Mouse (Mus musculus): ENCODE data around the gene Gnaz. TPM values are rescaled to one million over a fixed set of nuclear protein-coding genes. Genes with fewer than 3 reads are reported as not detected.

Gnaz gene
- polyA plus RNA-seq, 1 experiment, result 2.4 TPM

DNA sequence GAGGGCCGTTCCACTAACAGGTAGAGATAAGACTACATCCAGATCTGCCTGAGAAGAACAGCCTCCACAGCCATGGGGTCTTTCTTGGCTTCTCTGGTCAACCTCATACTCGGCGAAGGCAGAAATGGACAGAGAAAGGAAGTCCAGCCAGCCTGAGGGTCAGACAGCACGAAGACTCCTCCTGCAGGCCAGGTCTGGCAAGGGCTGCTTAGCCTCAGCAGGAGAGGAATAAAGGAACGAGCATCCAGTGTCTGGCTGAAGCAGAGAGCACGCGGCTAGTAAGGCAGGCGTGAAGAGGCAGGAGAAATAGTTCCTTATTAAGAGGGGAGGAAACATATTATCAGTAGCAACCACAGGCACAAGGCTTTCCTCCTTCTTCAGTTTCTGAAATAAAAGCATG is 16.2 kb downstream of the Gnaz start:
- TF ChIP-seq POLR2A (IDR thresholded peaks at IDR 0.05; ENCODE audit: control insufficient read depth, low read depth, low read length), result no peak
- 0 out of 2 replicates have a peak, but pooled peaks have one; percentile 5 for TF ChIP-seq CTCF (IDR thresholded peaks at IDR 0.05; ENCODE audit: control insufficient read depth, insufficient read depth, insufficient replicate concordance, low read depth, low read length)
- Histone ChIP-seq H3K4me1 (ENCODE audit: control insufficient read depth, insufficient read depth, low read length) (no peaks in the 10 kb centered on the region), H3K27me3 (ENCODE audit: control insufficient read depth, insufficient read depth, low read length) (no peaks in the 10 kb centered on the region), H3K27ac (ENCODE audit: control insufficient read depth, insufficient read depth, low read depth, low read length) (no peak overlapping the region), H3K4me3 (ENCODE audit: control insufficient read depth, low read depth, low read length) (no peak overlapping the region), H3K36me3 (ENCODE audit: control insufficient read depth, insufficient read depth, low read length) (no peaks in the 10 kb centered on the region)

DNA sequence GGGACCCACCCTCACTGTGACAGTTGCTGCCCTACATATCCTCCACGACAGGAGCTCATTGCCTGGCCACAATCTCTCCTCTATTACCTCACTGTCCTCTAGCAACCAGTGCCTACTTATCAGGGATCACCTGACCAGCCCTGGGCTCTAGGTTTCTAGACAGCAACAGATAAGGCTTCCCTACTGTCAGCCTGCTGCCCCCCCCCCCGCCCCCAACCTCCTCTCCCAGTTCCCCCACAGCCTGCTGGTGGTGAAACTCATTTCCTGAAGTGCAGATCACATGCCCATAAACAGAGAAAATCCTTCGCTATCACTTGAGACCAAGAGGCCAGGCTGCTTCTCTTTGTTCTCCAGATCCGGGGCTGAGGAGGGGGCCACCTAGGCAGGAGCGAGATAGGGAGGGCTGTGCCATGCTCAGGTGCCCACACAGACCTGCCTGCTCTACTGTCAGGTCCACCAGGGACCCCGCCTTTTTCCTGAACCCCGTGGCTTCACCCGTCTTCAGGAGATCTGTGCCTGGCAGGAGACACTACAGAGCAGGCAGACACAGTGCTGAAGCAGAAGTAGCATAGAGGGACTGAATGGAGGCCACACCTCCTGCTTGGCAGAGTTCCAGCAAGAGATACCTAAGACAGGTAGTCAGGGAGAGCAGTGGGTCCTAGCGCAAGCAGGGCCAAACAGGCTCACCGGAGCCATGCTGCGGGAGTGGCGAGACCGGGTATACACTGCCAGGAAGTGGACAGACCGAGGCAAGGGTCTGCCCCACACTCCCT is 20.9 kb downstream of the Gnaz start:
- Histone ChIP-seq H3K36me3 (ENCODE audit: control insufficient read depth, insufficient read depth, low read length) (no peaks in the 10 kb centered on the region), H3K4me3 (ENCODE audit: control insufficient read depth, low read depth, low read length) (no peak overlapping the region; the same call in 1 of the 2 replicates), H3K4me1 (ENCODE audit: control insufficient read depth, insufficient read depth, low read length) (no peaks in the 10 kb centered on the region), H3K27me3 (ENCODE audit: control insufficient read depth, insufficient read depth, low read length) (no peaks in the 10 kb centered on the region), H3K27ac (ENCODE audit: control insufficient read depth, insufficient read depth, low read depth, low read length) (no peak overlapping the region)
- TF ChIP-seq CTCF (IDR thresholded peaks at IDR 0.05; ENCODE audit: control insufficient read depth, insufficient read depth, insufficient replicate concordance, low read depth, low read length) (no peak), POLR2A (IDR thresholded peaks at IDR 0.05; ENCODE audit: control insufficient read depth, low read depth, low read length) (no peak)

DNA sequence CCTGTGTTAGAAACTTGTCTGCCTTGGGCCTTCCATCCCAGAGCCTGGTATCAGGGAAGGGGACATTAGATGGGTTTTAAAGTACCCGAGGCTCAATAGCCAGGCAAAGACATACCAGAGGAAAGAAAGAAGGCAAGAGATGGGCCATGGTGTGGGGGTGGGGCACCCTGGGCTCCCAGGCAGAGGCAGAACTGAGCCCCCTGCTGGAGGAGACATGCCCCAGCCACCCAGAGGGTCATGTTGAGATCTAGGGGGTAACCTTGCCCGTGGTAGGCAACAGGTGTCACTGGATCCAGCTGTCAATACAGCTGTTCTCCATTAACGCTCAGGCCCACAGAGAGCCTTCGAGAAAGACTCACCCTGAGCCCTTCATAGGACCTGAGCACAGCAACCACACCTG is 22.8 kb downstream of the Gnaz start:
- Histone ChIP-seq H3K4me1 (ENCODE audit: control insufficient read depth, insufficient read depth, low read length) (no peaks in the 10 kb centered on the region), H3K36me3 (ENCODE audit: control insufficient read depth, insufficient read depth, low read length) (no peaks in the 10 kb centered on the region), H3K27me3 (ENCODE audit: control insufficient read depth, insufficient read depth, low read length) (no peaks in the 10 kb centered on the region), H3K27ac (ENCODE audit: control insufficient read depth, insufficient read depth, low read depth, low read length) (no peak overlapping the region), H3K4me3 (ENCODE audit: control insufficient read depth, low read depth, low read length) (no peak overlapping the region)
- TF ChIP-seq POLR2A (IDR thresholded peaks at IDR 0.05; ENCODE audit: control insufficient read depth, low read depth, low read length), result no peak
- no peak for TF ChIP-seq CTCF (IDR thresholded peaks at IDR 0.05; ENCODE audit: control insufficient read depth, insufficient read depth, insufficient replicate concordance, low read depth, low read length)

DNA sequence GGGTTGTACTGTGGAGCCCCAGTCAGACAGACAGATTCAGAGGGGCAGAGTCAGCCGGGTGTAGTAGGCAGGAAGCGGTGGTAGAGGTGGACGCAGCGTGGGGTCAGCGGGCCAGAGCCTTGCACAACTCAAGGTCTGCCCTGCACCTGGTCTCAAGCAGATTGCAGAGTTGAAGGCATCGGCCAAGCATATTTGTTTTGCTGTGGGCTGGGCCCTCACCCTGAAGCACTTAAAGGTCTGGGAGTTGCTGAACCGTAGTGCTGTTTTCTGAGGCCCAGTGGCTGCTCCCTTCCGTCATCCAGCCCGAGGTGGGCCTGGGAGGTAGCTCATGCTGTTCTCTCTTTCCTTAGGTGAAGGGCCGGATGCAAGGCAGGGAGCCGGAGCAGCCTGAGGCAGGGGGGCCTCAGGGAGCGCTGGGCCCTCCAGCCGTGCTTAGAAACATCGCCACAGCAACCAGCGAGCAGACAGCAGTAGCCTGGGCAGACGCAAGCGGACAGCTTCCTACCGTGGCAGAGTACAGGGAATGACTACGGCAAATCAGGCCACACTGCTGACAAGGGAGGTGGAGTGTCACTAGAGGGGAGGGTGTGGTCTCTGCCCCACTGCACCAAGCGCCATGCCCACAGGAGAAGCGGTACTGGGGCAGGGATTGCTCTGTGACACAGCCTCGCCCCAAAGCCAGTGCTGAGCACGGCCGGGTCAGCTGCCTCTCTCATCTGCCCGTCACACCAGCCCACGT is 23.8 kb downstream of the Gnaz start:
- Histone ChIP-seq H3K27me3 (ENCODE audit: control insufficient read depth, insufficient read depth, low read length) (no peaks in the 10 kb centered on the region), H3K4me1 (ENCODE audit: control insufficient read depth, insufficient read depth, low read length) (no peaks in the 10 kb centered on the region), H3K27ac (ENCODE audit: control insufficient read depth, insufficient read depth, low read depth, low read length) (no peak overlapping the region), H3K4me3 (ENCODE audit: control insufficient read depth, low read depth, low read length) (no peak overlapping the region), H3K36me3 (ENCODE audit: control insufficient read depth, insufficient read depth, low read length) (no peaks in the 10 kb centered on the region)
- no peak for TF ChIP-seq CTCF (IDR thresholded peaks at IDR 0.05; ENCODE audit: control insufficient read depth, insufficient read depth, insufficient replicate concordance, low read depth, low read length)
- TF ChIP-seq POLR2A (IDR thresholded peaks at IDR 0.05; ENCODE audit: control insufficient read depth, low read depth, low read length), result no peak

DNA sequence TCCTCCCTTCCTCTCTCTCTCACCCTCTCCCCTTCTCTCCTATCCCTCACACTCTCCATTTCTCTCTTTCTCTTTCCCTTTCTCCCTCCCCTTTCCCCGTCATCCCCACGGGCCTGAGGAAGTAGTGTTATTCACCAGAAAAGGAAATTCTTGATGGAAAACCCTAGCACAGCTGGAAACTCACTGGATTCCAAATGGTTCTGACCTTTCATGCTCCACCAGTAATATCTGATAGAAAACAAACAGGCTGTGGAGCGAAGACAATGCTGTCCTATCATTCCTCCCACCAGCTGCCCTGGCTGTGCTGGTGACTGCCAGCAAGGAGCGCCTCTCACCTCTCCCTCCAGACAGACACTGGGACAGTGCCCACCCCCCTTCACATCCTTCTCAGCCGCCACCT is 27.9 kb downstream of the Gnaz start:
- TF ChIP-seq POLR2A (IDR thresholded peaks at IDR 0.05; ENCODE audit: control insufficient read depth, low read depth, low read length), result no peak
- TF ChIP-seq CTCF (IDR thresholded peaks at IDR 0.05; ENCODE audit: control insufficient read depth, insufficient read depth, insufficient replicate concordance, low read depth, low read length), result no peak
- no peaks in the 10 kb centered on the region for H3K36me3 ChIP-seq (ENCODE audit: control insufficient read depth, insufficient read depth, low read length)
- H3K27me3 ChIP-seq (ENCODE audit: control insufficient read depth, insufficient read depth, low read length), result no peaks in the 10 kb centered on the region
- no peak overlapping the region for H3K27ac ChIP-seq (ENCODE audit: control insufficient read depth, insufficient read depth, low read depth, low read length)
- H3K4me1 ChIP-seq (ENCODE audit: control insufficient read depth, insufficient read depth, low read length), result no peaks in the 10 kb centered on the region
- H3K4me3 ChIP-seq (ENCODE audit: control insufficient read depth, low read depth, low read length), result no peak overlapping the region

DNA sequence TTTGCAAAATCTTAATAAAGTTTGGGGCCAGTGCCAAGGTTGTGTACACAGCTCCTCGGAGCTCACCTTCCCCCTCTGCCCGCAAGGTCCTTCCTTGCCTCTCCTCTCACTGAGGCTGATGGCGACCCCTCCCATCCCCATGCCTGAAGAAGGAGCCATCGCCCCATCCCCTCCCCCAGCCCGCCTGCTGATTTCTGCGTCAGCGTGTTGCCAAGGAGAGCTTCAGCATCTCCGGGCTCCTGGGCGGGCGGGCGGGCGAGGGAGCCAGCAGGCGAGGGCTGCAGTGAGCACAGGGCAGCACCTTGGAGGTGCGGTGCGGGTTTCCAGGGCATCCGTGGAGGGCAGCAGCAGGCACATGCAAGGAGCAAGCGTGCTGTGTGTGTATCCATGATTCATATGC is 28.4 kb downstream of the Gnaz start:
- no peaks in the 10 kb centered on the region for H3K27me3 ChIP-seq (ENCODE audit: control insufficient read depth, insufficient read depth, low read length)
- no peaks in the 10 kb centered on the region for H3K36me3 ChIP-seq (ENCODE audit: control insufficient read depth, insufficient read depth, low read length)
- H3K4me1 ChIP-seq (ENCODE audit: control insufficient read depth, insufficient read depth, low read length), result no peaks in the 10 kb centered on the region
- no peak overlapping the region for H3K4me3 ChIP-seq (ENCODE audit: control insufficient read depth, low read depth, low read length)
- TF ChIP-seq POLR2A (IDR thresholded peaks at IDR 0.05; ENCODE audit: control insufficient read depth, low read depth, low read length), result no peak
- no peak for TF ChIP-seq CTCF (IDR thresholded peaks at IDR 0.05; ENCODE audit: control insufficient read depth, insufficient read depth, insufficient replicate concordance, low read depth, low read length)
- H3K27ac ChIP-seq (ENCODE audit: control insufficient read depth, insufficient read depth, low read depth, low read length), result no peak overlapping the region

DNA sequence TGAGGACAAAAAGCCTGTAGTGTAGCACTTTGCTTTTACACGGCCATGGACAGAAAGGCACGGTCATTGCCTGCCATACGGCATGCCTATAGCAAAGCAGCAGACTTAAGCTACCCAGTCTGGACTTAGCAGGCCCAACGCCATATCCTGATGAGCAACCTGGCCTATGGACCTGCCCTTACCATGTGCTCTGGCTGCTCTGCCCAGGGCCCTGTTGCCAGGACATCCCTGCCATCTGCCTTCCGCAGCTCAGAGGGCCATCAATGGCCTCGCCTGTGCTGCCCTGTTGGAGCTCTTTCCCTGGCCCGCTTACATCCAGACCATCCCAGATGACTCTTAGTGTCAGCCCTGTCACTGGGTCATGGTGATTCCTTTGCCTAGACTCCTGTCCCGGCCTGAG is 34.4 kb downstream of the Gnaz start:
- TF ChIP-seq POLR2A (IDR thresholded peaks at IDR 0.05; ENCODE audit: control insufficient read depth, low read depth, low read length) (no peak), CTCF (IDR thresholded peaks at IDR 0.05; ENCODE audit: control insufficient read depth, insufficient read depth, insufficient replicate concordance, low read depth, low read length) (no peak)
- no peaks in the 10 kb centered on the region for H3K27me3 ChIP-seq (ENCODE audit: control insufficient read depth, insufficient read depth, low read length)
- no peak overlapping the region for H3K27ac ChIP-seq (ENCODE audit: control insufficient read depth, insufficient read depth, low read depth, low read length)
- no peaks in the 10 kb centered on the region for H3K36me3 ChIP-seq (ENCODE audit: control insufficient read depth, insufficient read depth, low read length)
- peaks cover under 1% of the 10 kb centered on the region; the same call in 1 of the 2 replicates for H3K4me1 ChIP-seq (ENCODE audit: control insufficient read depth, insufficient read depth, low read length)
- H3K4me3 ChIP-seq (ENCODE audit: control insufficient read depth, low read depth, low read length), result no peak overlapping the region

All from testis, adult 2 months (tissue).